Mouse (Mus musculus) G1E (cell line): ENCODE data around the gene Tcp10c.
"Not testable (repeated sequence)": the region's sequence is repeated elsewhere in the genome, so short reads cannot be mapped to it uniquely, and the experiment has no call there.

ENCODE experiments used
- CTCF ChIP-seq: IDR thresholded peaks from 2 replicates; pipeline ENCODE4 v1.5.1; 2012; ENCODE audit warnings: low read depth, low read length, inconsistent platforms, mixed read lengths
- GATA2 ChIP-seq: IDR thresholded peaks from 2 replicates; pipeline ENCODE4 v1.6.1; 2012; ENCODE audit warnings: low read depth, low read length, inconsistent platforms, borderline replicate concordance
- POLR2AphosphoS5 ChIP-seq: IDR thresholded peaks from 2 replicates; pipeline ENCODE4 v1.6.1; 2012; ENCODE audit warnings: low read depth, low read length, inconsistent platforms; ENCODE audit not compliant: insufficient replicate concordance

DNA sequence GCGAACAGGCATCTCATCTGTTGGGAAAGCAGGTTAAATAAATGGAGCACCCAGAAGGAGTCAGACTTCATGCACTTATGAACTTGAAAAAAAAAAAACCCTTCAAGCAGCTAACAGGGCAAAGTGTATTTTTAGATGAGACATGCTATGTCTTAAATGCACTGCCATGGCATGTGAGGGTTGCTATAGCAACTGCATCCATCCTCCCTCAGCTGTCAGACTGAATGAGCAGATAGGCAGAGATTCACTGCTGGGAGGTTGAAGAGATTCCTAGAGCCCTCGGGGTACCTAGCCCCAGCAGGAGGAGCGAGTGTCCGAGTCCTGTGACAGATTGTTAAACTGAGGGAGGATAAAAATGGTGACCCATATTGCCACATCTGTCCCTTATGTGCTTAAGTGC is 36.6 kb downstream of the Tcp10c start:
- not testable (repeated sequence) for TF ChIP-seq CTCF, GATA2, POLR2AphosphoS5
